Mouse (Mus musculus): ENCODE measurements around the gene Tmem45a2.
"Not testable (repeated sequence)": the region's sequence is repeated elsewhere in the genome, so short reads cannot be mapped to it uniquely, and the experiment has no call there.

Tmem45a2 gene

GRCm38 (mm10) chr16:57071132-57071639 is at the start of gene Tmem45a2:
Gene Tmem45a2 (minus strand): TSS chr16:57071372.
- ChIA-PET CTCF (no interaction called here), POLR2A (no interaction called here)

GRCm38 (mm10) chr16:57117562-57117961 is 46.4 kb upstream of the Tmem45a2 start:
- CTCF ChIA-PET, result no interaction called here

DNA sequence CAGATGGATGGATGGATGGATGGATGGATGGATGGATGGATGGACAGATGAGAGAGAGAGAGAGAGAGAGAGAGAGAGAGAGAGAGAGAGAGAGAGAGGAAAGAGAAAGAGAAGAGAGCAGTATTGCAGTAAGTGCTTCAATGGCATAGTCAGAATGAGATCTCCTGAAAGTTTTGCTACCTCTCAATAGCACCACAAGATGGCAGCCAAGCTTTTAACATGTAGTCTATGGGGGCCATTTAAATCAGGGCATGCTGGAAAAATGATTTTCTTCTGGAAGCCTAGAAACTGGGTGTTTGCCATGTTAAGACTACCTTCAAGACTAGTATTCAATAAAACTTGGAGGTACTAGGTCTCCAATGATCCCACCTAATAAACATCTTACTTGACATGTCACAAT is 44.9 kb upstream of the Tmem45a2 start:
- POLR2A ChIA-PET, result interaction anchor here in 1 of 4 experiments (0.7 kb wide), 1 partner anchor 60 kb away, joined by 3 read pairs; no protein-coding TSS in a partner anchor
- CTCF ChIA-PET, result interaction anchor here in 2 of 4 experiments (0.5 to 1.7 kb wide), 3 partner anchors 50 to 341 kb away, joined by 3 to 7 read pairs (median 4); no protein-coding TSS in a partner anchor

More at GRCm38 (mm10) chr16:57117562-57117961, 46.4 kb upstream of the Tmem45a2 start:
- POLR2A ChIA-PET, result no interaction called here

GRCm38 (mm10) chr16:57106185-57106960 is 35.2 kb upstream of the Tmem45a2 start:
- CTCF ChIA-PET, result interaction anchor here in 1 of 4 experiments (1.2 to 1.3 kb wide), 2 partner anchors 15 to 335 kb away, joined by 3 to 4 read pairs; partner anchors contain the start of gene Tomm70a
- POLR2A ChIA-PET, result interaction anchor here in 1 of 4 experiments (0.8 kb wide), 1 partner anchor 70 kb away, joined by 3 read pairs; no protein-coding TSS in a partner anchor

DNA sequence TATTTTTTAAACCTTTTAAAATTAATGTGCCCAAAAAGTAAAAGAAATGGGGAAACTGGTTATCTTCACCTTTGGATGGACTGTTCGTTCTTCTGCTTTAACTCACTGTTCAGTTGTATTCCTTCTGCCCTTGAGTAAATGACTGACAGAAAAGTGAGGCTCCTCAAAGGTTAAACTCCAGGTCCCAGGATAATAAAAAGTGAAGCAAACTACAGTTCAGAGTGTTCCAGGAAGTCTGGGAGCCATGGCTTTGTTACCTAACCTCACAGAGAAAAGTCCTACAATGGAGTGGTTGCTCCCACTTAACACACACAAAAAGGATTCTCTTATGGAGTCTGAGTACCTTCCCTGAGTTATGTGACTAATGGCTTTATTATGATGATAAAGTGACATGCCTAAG is 30.0 kb upstream of the Tmem45a2 start:
- CTCF ChIA-PET, result interaction anchor here in 1 of 4 experiments (1.2 kb wide), 1 partner anchor 9 kb away, joined by 6 read pairs; no protein-coding TSS in a partner anchor
- POLR2A ChIA-PET, result no interaction called here

DNA sequence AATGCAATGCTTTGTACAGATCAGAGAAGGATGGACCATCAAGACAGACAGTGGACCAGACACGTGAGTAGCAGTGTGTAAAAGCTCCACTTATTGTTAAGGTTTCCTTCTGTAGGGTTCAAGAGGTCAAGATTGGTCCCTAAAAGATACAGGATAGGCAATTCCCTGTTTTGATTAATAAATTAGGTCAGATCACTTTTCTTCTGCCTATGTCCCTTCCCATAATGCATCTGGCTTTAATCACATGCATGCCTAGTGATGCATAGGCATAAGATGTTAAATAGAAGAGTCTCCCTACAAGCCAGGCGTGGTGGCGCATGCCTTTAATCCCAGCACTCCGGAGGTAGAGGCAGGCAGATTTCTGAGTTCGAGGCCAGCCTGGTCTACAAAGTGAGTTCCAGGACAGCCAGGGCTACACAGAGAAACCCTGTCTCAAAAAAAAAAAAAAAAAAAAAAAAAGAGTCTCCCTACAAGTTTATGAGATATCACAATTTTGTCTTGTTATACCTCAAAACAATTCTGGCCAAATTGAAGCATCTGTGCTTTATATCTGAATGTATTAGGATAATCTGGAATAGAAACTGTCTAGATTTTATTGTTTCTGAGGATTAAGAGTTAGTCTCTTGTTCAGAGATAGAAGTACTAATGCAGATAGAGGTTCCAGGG is 28.5 kb upstream of the Tmem45a2 start:
- CTCF ChIA-PET, result no interaction called here

DNA sequence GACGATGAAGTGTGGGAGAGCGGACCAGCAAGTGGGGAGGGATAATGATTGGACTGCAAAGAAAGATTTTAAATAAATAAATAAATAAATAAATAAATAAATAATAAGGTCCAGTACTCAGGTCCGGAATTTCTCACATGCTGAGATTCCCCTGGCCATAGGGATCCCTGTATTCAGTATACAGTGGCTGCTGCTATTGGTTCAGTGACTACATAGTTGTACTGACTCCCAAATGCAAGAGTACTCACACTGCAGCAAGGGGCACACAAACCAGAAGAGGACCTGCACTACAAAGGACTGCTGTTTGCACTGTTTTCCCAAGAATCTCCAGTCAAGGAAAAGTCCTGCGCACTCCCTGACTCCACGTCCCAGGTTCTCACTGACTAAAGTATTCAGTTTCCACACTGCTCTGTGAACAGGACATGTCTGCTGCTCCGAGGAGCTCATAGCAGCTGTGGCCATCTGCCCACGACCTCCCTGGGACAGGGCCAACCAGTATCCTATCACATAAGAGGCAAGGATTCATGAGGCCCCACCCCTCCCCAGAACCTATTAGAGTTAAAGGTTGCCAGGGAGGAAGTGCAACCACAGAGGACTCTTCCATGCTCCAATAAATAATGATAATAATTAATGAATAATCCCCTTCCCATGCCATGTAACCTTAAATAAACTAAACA is 27.4 kb upstream of the Tmem45a2 start:
- ChIA-PET CTCF (no interaction called here), POLR2A (no interaction called here)

More for the DNA sequence above, 28.5 kb upstream of the Tmem45a2 start:
- POLR2A ChIA-PET, result no interaction called here

DNA sequence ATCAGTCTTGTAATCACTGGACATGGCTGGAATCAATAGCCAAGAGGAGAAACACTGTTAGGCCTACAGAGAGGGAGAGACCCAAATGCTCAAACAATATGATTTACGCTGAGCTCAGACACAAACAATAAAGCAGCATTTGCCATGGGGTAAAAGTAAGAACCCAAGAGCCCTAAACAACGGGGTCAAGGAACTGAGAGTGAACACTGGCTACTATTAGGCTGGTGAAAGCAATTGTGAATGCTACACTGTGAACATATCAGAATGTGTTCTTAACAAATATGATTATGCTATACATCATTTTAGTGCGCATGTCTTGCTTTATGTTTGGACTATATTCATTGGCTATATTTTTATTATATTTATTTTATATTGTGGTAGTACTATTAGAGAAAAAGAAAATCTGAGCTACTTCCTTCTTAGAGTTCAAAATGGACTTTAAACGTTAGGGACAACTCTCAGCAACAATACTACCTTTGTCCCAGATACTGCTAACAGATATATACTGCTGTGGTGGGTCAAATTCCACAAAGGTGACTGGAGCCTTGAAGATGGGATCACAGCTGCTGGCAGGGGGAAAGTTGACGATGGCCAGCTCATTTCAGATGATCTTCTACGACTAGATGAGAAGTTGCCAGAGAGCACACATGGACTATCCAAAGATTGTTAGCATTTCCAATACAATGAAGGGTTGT is 21.9 kb upstream of the Tmem45a2 start:
- POLR2A ChIA-PET, result no interaction called here
- CTCF ChIA-PET, result interaction anchor here in 1 of 4 experiments (1.0 kb wide), 1 partner anchor 322 kb away, joined by 5 read pairs; no protein-coding TSS in a partner anchor

DNA sequence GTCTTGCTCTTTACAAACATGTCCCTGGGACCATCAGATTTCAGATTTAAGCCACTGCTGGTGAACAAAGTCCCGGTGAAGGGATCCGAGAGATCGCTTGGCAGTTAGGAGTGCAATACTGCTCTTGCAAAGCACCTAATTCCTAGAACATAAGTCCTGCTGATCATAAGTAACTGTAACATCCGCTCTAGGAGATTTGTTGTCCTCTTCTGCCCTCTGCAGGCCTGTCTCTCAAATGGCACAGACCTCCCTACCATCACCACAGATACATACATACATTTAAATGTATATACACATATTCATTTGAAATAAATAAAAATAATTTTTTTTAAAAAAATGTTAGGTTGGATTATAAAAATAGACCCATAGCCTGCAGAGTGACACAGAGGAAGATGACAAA is 21.3 kb upstream of the Tmem45a2 start:
- ChIA-PET POLR2A (no interaction called here), CTCF (interaction anchor here in 1 of 4 experiments (0.6 kb wide), 1 partner anchor 74 kb away, joined by 3 read pairs; no protein-coding TSS in a partner anchor)

- ChIA-PET CTCF (no interaction called here), POLR2A (no interaction called here)
These were observed 8.4 kb upstream of the Tmem45a2 start for GRCm38 (mm10) chr16:57079577-57079976.

DNA sequence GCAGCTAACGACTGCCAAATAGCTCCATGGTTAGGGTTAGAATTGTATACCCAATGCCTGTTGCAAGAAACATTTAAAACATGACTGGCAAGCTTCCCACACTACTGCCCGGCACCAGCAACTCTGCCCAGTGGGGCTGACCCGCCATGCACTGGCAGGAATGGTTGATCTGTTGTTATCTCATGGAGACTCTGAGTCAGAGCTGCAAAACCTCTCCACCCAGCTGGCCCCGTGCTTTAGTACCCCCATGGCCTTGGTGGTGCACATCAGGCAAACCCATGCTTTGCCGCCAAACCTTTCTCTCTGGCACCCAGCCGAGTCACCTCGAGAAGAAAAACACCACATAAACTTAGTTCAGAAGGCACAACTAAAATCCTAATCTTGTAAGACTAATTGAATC is 4.8 kb upstream of the Tmem45a2 start:
- ChIA-PET CTCF (interaction anchor here in 2 of 4 experiments (0.6 kb wide), 2 partner anchors 15 to 277 kb away, joined by 3 read pairs; no protein-coding TSS in a partner anchor), POLR2A (interaction anchor here in 1 of 4 experiments (0.7 kb wide), 1 partner anchor 364 kb away, joined by 3 read pairs; no protein-coding TSS in a partner anchor)

- ChIA-PET POLR2A (no interaction called here), CTCF (interaction anchor here in 1 of 4 experiments (0.7 kb wide), 1 partner anchor 636 kb away, joined by 3 read pairs; no protein-coding TSS in a partner anchor)
These were observed 9.1 kb downstream of the Tmem45a2 start for GRCm38 (mm10) chr16:57062045-57062444.

GRCm38 (mm10) chr16:57056995-57057394 is 14.2 kb downstream of the Tmem45a2 start:
- ChIA-PET CTCF (no interaction called here), POLR2A (no interaction called here)

DNA sequence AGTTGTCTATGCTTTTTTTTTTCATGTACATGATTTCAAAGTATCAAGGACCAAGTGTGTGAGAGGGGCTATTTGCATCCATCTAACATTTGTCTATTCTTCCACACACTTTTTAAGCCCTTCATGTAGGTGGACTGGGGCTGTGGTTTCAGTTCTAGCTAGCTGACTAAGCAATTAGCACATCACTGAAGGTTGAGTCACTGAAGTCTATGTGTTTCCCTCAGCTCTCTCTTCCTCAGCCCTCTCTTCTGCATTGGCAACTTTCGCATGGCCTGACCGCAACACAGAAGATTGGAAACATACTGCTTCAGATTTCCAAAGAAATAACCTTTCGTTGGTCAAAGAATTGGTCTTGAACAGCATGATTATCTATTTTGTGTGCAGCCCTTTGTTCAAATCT is 21.2 kb downstream of the Tmem45a2 start:
- ChIA-PET POLR2A (no interaction called here), CTCF (no interaction called here)

DNA sequence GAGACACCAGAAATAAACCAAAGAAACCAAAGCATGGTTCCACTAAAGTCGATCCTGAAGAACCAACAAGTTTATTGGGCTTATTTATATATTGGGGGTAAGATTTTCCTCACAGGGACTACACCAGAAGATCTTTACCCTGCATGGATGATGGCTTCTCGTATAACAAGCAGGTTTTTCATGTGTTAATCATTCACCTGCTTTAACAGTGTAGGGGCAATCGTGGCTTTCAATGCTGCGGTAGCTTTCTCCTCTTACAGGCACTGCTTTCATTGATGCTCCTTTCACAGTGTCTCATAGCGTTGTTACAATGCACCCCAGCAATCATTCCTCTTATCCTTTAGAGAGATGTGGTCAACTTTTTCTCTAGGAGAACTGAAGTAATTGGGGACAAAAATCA is 32.6 kb downstream of the Tmem45a2 start:
- ChIA-PET CTCF (no interaction called here), POLR2A (interaction anchor here in 1 of 4 experiments (0.9 kb wide), 1 partner anchor 9 kb away, joined by 3 read pairs; no protein-coding TSS in a partner anchor)

DNA sequence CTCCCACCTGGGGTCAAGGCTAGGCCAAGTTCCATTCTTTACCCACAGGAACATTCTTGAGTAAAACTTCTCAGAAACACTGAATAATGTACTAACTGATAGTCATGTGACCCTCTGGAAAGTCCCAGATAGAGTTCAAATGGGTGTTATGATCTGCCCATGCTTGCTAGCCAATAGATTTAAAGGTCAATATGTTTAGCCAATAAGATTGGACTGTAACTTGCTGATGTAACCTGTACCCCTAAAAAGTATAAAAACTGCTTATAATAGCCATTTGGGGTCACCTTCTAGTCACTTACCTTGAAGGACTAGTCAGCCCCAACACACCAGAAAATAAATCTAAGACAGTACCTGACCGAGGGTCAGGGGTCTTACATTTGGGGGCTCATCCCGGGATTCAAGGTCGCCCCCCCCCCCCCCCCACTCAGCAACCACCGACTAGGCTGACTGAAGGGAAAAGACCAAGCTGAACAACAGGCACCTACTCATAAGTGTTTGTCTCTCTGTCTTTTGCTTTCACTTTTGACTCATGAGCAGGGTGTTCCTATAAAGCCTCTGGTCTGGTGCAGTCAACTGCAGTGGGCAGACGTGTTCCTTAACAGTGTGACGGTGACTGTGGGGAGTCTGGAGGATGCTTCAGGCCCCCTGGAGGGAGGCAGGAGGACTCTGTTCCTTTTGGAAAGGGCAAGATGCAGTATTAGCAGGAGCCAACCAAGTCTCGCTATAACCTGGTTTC is 40.9 kb downstream of the Tmem45a2 start:
- ChIA-PET CTCF (no interaction called here), POLR2A (interaction anchor here in 1 of 4 experiments (1.7 kb wide), 1 partner anchor 9 kb away, joined by 3 read pairs; no protein-coding TSS in a partner anchor)

DNA sequence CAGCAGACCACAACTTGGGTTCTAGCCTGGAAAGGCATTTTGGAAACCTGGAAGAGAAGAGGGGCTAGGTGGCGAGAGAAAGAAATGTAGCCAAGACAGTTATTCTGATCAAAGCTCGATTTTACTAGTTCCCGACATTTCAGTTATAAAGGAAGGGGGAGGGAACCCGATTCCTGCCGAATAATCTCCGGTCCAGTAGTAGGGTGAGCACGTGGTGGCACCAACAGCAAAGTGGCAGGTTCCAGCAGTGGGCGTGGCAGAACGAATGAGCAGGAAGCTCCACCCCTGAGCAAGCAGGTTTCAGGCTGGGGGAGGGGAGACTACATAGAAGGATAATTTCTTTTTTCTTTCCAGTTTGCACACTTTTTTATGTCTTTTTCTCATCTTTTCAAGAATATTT is 72.9 kb downstream of the Tmem45a2 start:
- CTCF ChIA-PET, POLR2A ChIA-PET: not testable (repeated sequence)
